Mouse (Mus musculus): ENCODE measurements at regions not wholly inside any gene's neighbourhood (a gene's known extent, or its start where the extent isn't known, plus 50 kb on each side); places are given as distances from the start of the nearest gene placed in this dataset.
A peak's percentile ranks its signal among the peaks of the same experiment; 100 is the strongest.

- DNase-seq (ENCODE audit: low spot score in 2 of 2), result no peak
These were observed 430.5 kb downstream of the Hsfy2 start for GRCm38 (mm10) chr1:56206615-56207267.

- no peak for DNase-seq (ENCODE audit: low spot score in 2 of 2)
These were observed 442.0 kb downstream of the Hsfy2 start for GRCm38 (mm10) chr1:56195224-56195623.

GRCm38 (mm10) chr1:56183503-56184198, 453.6 kb downstream of the Hsfy2 start:
- DNase-seq (ENCODE audit: low spot score in 2 of 2), result no peak

GRCm38 (mm10) chr1:56179206-56179985, 457.8 kb downstream of the Hsfy2 start:
- DNase-seq (ENCODE audit: low spot score in 2 of 2), result peak in 1 of 2 experiments; percentile 11

- no peak for DNase-seq (ENCODE audit: low spot score in 2 of 2)
These were observed 466.1 kb downstream of the Hsfy2 start for GRCm38 (mm10) chr1:56171157-56171556.

- DNase-seq (ENCODE audit: low spot score in 2 of 2), result no peak
These were observed 468.5 kb downstream of the Hsfy2 start for GRCm38 (mm10) chr1:56168712-56169111.

GRCm38 (mm10) chr1:56168063-56168462, 469.2 kb downstream of the Hsfy2 start:
- no peak for DNase-seq (ENCODE audit: low spot score in 2 of 2)

GRCm38 (mm10) chr1:56165228-56165627, 472.0 kb downstream of the Hsfy2 start:
- DNase-seq (ENCODE audit: low spot score in 2 of 2), result no peak

- DNase-seq (ENCODE audit: low spot score in 2 of 2), result no peak
These were observed 472.9 kb downstream of the Hsfy2 start for GRCm38 (mm10) chr1:56164366-56164765.

GRCm38 (mm10) chr1:56130951-56131350, 506.3 kb downstream of the Hsfy2 start:
- peak in 1 of 2 experiments; percentile 18 for DNase-seq (ENCODE audit: low spot score in 2 of 2)

- peak; percentile 68 to 85 for DNase-seq (ENCODE audit: low spot score in 2 of 2)
These were observed 547.9 kb downstream of the Hsfy2 start for GRCm38 (mm10) chr1:56089254-56089834.

- no peak for DNase-seq (ENCODE audit: low spot score in 2 of 2)
These were observed 548.9 kb downstream of the Hsfy2 start for GRCm38 (mm10) chr1:56088357-56088756.

- no peak for DNase-seq (ENCODE audit: low spot score in 2 of 2)
These were observed 560.5 kb downstream of the Hsfy2 start for GRCm38 (mm10) chr1:56076757-56077156.

GRCm38 (mm10) chr1:56072255-56072654, 565.0 kb downstream of the Hsfy2 start:
- peak in 1 of 2 experiments; percentile 7 for DNase-seq (ENCODE audit: low spot score in 2 of 2)

GRCm38 (mm10) chr1:56063474-56063873, 573.8 kb downstream of the Hsfy2 start:
- DNase-seq (ENCODE audit: low spot score in 2 of 2), result no peak

Data from layer of hippocampus, adult 18-20 months (tissue).